Mouse (Mus musculus) stomach, postnatal 0 days (tissue): ENCODE data around the gene Gbp8.

ENCODE experiments used
- CTCF ChIP-seq: IDR thresholded peaks from 2 replicates; pipeline ENCODE4 v1.5.1; 2016; ENCODE audit warnings: antibody characterized with exemption, low read depth, mild to moderate bottlenecking, moderate library complexity
- EP300 ChIP-seq: optimal IDR thresholded peaks from 2 replicates; pipeline ENCODE3; 2016; ENCODE audit warnings: antibody characterized with exemption

DNA sequence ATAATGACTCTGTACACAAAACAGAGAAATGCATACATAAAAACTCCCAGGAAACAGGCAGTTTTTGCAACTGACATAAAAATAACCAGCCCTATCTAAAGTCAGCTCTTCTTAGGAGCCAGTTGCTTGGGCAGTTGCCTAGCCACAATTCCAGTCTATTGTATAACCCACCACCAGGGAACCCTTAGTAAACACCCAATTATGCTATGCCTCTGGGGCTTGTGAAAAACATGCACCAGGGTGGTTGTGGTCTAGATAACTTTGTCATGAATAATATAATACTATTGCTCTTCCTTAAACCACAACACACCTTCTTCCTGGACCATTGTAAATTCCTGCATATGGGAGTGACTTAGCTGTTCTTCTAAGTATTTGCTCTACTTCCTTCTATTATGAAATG lies 14.7 kb upstream of the Gbp8 start:
- TF ChIP-seq CTCF, result no peak
- TF ChIP-seq EP300, result no peak
